Mouse (Mus musculus) mouse embryonic stem cell (cell line): ENCODE data around the gene Pate2.

Source experiments
- in situ Hi-C, 2 experiments: fragments of 300-500 bp; cut with MboI; formaldehyde crosslinking; loops; 1 replicate in 1 of 2; 3 replicates in 1 of 2; pipeline ENCODE4 v1.14.3; 2019 to 2020; ENCODE audit warnings: low sequenced_read_pairs in 2 of 2, low pct_unique_long_range_greater_than_20kb in 1 of 2, mixed read lengths in 1 of 2; ENCODE audit not compliant: unreplicated experiment in 1 of 2

Gene Pate2

DNA sequence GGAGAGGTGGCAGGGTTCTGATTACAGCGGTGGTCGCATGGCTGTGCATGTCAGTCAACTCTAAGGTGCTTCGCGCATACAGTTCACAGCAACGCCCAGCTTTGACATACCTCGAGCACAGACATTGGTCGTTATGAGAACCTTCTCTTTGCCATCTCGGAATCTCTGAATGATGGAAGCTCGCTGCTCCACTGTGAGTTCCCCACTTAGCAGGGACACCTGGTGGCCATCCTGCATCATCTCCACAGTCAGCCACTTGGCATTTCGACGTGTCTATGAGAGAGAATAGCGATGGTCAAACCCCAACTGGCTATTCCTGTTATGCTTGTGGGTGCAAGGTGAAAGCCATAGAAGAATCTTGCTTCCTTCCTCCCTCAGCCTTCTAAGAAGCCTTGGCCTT lies 24.4 kb upstream of the Pate2 start:
- in situ Hi-C loops, result no loop called here

DNA sequence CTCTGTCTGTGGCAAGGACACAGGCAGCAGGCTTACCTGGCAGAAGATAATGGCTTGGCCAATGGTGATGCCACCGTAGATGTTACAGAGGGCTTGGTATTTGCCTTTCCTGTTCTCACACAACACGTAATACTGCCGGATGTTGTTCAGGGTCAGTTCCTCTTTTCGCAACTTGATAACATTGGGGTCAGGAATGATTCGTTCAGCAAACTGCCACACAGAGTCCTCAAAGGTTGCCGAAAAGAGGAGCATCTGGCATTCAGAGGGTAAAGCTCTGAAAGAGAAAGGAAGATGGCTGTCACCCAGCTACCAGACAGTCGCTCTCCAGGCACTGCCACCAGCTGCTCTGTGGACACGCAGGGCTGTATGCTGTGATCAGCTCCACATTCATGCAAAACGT lies 23.3 kb upstream of the Pate2 start:
- in situ Hi-C loops, result no loop called here

DNA sequence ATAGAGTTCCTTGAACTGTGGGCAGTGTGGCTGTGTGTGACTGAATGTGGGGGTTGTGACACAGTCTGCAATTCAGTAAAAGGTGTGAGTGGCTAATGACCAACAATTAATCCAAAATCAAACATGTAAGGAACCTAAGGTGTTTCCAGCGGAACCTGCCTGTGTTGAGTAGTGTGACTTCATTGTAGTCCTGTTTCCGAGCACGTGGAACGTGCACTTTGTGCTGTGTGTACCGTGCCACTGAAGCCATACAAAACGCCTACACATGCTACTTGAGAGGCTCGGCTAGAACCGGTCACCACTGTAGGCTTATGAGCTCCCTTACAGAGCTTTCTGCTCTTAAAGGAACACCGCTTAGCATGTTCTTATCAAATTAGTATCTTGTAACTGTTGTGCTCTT lies 21.6 kb upstream of the Pate2 start:
- in situ Hi-C loops, result no loop called here

DNA sequence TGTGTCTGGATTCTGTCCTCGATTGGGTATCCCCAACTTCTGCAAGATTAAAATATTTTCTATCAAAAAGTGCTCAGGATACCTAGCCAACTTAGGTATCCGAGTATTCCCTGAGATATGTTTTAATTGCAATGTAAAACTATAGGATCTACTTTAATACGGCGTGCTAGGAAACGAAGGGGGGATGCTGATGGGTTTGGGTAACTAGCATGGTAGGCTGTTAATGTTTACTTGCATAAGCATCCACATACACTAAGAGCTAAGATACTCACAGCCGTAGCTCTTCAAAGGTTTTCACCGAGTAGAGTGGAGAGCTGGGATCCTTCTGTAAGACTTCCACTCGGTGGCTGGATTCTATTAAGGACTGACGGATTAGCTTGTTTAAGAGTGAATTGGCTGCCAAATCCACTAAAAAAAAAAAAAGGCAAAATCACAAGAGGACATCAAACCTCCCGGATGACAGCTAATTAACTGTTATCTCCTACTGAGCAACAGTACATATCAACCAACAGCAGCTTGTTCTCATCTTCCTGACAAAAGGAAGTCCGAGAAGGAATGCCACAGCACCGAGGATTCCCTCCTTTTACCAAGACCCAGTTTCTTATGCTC lies 13.5 kb upstream of the Pate2 start:
- in situ Hi-C loops, result loop anchor here in 1 of 2 experiments (25.0 kb wide), 1 partner anchor 1156 kb away; no protein-coding TSS in a partner anchor

DNA sequence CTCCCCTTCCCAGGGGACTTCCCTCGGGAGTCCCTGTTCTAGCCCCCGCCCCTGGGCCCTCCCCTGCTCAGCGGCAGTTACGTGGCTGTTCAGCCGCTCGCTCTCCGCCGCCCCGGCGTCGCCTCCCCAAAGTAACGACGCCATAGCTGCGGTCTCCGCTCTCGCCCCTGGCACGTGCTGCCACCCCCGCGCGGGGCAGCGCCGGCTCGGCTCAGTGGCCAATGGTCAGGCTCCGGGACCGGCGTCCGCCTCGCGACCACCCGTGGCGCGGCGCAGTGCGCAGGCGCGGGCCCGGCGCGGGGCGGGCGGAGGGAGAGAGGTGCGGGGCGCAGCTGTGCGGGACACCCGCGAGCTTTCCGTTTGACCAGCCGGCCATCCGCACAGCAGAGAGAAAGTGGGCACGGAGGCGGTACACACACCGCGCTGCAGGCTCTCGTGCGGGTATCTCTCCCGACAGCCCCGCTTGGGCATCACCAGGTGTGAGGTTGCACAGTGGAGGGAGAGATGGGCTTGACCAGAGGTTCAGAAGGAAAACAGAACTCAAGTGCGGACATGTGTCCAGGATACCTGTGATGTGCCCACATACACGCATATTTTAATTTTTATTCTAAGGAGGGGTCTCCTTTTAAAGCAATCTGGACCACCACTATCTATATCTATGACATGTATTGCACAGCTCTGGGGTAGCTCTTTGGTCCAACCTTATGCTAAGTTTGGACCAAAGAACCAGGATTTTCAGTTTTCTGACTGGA lies 11.7 kb upstream of the Pate2 start, which contains the start of the genes Ddx25 and Pus3:
Gene Ddx25, minus strand, starts transcription at position 272 of the 752 bp plus-strand sequence.
Gene Pus3, plus strand, starts transcription at position 339 of the 752 bp plus-strand sequence.
- in situ Hi-C loops, result loop anchor here in 1 of 2 experiments (25.0 kb wide), 1 partner anchor 1154 kb away; no protein-coding TSS in a partner anchor

DNA sequence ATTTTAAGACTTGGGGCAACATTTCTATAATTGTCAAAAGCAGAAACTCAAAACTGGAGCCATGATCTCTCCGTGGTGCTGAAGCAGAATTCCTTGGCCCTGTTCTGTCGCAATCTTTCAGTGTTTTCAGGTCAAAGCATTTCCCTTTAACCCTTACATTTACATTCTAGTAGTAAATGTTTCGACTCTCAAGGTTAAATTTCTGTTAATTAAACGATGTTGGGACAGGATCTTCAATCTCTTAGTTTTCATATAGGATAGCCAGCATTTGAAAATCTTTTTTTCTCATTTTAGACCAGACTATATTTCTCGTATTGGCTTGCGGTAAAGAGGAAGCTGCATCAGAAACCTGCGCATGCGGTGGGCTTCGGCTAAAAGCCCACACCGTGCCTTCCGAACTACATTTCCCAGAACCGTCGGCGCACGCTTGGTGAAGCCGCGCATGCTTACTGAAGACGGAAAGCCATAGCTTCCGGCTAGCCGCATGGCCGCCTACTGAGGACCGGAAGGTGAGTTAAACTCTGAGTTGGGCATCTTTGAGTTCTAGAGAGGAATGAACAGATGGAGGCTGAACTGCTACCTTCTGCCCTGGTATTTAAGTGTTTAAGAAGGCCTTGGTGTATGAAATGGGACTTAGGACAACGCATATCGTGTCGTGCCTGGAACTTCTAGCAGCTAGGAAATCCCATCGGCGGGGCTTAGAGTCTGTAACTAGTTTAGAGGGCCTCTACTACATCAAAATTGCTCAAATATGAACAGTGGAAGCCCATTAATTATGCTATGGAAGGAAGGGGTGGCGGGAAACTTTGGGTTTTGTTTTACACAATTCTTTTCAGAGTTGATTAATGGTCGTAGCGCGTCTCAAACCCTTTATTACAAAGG lies 10.8 kb upstream of the Pate2 start:
- in situ Hi-C loops, result loop anchor here in 1 of 2 experiments (25.0 kb wide), 1 partner anchor 1153 kb away; no protein-coding TSS in a partner anchor

DNA sequence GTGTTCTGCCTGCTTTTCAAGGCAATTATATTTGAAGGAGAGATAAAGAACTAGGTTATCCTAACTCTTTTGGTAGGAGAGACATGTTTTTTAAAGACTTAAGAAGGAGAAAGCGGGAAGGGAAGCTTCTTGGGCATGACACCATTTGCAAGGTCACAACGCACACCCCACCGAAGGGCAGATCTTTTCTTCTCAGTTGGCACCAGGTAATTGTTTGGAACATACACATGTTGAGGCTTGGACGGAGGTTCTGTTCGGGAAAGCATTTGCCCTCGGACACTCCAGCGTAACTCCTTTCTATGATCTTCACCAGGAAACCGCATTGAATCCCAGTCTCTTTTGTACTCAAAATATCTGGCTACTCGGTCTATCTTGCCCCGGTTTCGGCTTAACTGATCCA lies 9.0 kb upstream of the Pate2 start:
- in situ Hi-C loops, result loop anchor here in 1 of 2 experiments (25.0 kb wide), 1 partner anchor 1151 kb away; no protein-coding TSS in a partner anchor

DNA sequence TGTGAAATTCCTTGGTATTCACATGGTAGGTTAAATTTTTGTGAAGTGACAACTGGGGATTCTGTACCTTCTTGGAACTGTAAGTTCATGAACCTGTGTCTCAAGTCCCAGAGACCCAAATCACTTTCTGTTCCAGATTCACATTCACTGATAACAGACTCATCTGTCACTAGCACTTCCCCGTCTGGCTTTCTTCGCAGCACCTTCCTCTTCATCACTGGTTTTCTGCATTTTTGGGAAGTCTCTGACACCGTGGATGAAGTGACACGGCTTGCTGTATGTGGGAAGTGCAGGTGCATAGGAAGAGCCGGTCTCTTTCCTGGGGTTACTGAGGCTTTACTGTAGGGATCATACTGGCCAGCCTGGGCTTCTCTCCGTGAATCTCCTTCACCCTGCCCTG lies 8.5 kb upstream of the Pate2 start:
- in situ Hi-C loops, result loop anchor here in 1 of 2 experiments (25.0 kb wide), 1 partner anchor 1151 kb away; no protein-coding TSS in a partner anchor

DNA sequence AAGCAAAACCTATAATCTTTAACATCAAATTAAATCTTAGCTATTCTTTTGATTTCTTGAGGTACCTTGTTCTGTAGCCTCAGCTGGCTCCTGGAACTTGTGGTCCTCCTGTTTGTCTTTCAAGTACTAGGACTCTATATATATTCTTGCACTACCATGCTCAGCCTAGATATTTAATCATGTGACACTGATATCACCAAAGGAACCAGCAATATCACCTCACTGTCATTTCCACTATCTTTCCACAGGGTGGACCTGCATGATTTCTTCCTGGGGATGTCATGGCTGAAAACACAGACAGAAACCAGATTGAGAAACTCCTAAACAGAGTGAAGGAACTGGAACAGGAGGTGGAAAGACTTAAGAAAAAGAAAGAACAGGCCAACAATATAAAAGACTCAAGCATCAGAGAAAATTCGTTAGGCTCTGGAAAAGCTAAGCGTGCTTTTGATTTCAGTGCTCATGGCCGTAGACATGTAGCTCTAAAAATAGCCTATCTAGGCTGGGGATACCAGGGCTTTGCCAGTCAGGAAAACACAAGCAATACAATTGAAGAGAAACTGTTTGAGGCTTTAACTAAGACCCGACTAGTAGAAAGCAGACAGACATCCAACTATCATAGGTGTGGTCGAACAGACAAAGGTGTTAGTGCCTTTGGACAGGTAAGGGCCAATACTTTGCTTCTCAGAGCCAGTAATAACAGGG lies 5.4 kb upstream of the Pate2 start:
- in situ Hi-C loops, result loop anchor here in 1 of 2 experiments (25.0 kb wide), 1 partner anchor 1148 kb away; no protein-coding TSS in a partner anchor

DNA sequence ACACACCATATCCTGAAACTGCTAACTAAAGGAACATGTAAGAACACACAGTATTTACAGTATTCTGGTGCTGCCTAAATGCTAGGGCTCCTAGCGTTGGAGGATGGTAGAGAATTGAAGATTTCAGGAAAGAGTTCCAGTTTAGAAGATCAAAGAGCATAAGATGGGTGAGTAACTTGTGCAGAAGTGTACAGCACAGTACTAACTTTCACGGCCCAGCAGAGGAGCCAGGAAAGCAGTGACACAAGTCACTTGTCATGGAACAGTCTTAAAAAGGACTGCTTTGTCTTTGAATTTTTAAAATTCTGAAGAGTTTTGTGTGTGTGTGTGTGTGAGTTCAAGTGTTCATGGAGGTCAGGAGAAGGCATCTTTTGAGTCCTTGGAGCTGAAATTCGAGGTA lies 2.1 kb upstream of the Pate2 start:
- in situ Hi-C loops, result loop anchor here in 1 of 2 experiments (25.0 kb wide), 1 partner anchor 1144 kb away; no protein-coding TSS in a partner anchor

DNA sequence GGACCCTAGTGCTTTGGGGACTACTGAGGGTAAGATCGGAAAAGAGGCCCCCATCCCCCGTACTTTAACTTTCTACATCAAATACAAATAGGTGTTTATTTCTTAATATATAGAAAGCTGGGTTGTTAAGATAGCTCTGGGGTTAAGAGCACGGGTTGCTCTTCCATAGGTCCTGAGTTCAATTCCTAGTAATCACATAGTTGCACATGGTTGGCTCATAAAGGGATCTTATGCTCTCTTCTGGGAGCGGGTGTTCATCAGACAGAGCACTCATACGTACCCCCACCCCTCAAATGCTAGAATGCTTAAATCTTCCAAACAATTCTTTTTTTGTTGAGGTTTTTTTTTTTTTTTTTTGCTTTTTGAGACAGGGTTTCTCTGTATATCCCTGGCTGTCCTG lies 579 bp downstream of the Pate2 start:
- in situ Hi-C loops, result loop anchor here in 1 of 2 experiments (25.0 kb wide), 1 partner anchor 1142 kb away; no protein-coding TSS in a partner anchor

DNA sequence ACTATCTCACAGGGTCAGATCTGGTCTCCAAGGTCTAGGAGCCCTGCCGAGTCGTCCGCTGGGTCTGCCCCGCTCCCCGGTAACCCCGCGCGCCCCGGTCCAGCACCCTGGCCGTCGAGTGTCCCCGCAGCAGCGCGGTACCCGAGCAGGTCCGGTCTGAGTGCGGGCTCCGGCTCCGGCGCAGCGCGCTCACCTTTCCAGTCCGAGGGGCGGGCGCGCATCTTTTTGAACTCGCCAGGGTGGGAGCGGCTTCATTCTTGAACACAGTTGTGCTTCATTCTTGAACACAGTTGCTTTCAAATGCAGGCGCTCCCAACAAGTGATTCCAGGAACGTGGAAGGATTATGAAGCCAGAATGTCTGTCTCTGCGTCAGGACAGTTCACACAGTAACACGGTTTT lies 4.3 kb downstream of the Pate2 start:
- in situ Hi-C loops, result loop anchor here in 1 of 2 experiments (25.0 kb wide), 1 partner anchor 1138 kb away; no protein-coding TSS in a partner anchor

DNA sequence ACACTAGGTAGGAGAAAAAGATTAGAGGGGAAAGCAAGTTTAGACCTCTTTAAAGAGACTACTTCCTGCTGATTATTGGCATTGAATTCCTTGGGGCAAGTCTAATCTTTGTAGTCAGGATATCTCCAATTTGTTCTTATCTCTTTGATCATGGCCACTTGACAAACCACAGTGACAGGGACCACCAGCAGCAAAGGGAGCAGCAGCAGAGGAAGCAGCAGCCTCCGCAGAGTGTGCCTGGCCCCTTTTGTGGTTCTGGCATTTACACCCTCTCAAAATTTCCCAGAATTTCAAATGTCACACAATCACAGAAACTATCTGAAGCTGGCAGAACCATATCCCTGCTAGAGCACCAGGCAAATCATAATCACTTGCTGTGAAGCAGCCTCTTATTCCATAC lies 17.6 kb downstream of the Pate2 start:
- in situ Hi-C loops, result no loop called here

DNA sequence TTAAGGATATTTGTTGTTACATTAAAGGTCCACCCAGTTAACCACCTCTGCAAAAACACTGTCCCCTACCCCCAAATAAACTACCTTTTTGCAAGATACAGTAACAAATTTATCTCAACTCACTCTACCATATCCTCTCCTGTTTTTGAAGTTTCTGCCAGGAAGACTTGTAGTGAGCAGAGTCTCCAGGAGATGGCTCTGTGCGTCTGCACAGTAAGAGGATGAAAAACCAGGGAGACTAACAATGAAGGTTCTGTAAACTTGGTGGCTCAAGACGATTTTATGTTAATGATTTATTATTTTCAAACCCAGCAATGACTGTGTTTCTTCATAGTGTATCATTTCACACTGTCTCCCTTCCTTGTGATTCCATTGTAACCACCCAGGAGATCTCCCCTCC lies 22.8 kb downstream of the Pate2 start:
- in situ Hi-C loops, result no loop called here

DNA sequence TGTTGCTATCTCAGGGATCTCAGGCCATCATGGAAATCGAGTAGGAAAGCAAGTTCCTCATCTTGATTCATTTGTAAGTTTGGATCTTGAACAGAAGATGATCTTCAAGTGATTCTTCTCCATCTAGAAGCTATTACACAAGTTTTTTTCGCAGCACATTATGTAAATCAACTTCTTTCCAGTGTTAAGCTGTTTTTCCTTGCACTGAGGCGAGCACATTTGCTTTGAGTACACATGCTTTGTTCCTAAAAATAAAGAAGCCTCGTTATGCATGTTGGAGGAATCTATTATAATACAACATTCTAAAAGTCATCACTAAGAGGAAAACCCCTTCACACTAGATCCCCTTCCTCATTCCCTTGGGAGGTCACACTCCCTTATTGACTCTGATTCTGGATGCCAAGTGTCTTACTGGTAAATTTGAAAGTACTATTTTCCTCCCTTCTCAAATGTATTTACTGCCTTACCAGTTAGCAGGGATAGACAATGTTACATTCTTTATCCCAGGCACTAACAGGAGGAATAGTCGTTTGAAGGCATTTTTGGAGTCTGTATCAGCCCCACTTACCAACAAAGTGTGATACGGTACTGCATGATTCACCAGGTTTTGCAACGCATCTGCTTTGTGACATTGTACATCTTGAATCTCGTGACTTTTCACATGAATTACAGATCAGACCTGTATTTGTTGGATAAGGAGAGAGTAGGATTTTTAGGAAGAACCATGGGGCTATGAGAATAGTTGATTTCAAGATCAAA lies 37.7 kb downstream of the Pate2 start:
- in situ Hi-C loops, result no loop called here

DNA sequence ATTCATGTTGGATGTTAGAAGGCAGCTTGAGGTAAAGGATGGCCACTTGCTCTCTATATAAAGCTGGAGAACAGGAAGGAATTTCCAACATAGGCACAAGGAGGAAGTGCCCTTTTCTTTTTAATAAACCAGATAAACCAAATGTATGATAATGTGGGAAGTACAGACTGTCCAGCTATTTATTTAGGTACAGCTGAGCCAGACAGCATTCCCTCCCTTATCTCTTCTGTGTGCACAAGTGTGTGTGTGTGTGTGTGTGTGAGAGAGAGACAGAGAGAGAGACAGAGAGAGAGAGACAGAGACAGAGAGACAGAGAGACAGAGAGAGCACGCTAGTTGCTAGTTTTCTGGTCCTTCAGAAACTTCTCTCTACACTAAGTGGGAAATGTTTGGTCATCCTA lies 41.8 kb downstream of the Pate2 start, which contains the start of gene Pate4:
Gene Pate4, minus strand, starts transcription at position 101 of the 400 bp plus-strand sequence.
- in situ Hi-C loops, result no loop called here

DNA sequence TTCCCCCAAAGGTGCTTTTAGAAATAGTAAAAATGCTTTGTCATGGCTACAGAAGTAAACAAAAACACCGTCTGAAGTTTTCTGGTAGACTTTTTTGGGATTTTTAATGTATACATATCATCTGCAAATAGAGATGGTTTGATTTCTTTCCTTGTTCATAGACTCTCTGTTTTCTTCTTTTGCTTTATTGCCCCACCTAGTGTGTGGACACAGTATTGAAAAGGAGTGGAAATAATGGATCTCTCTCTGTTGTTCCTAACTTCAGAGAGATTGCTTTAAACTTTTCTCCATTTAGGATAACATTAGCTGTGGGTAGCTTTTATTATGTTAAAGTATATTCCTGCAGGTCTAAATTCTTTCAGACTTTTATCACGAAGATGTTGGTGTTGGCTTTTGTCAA lies 43.9 kb downstream of the Pate2 start:
- in situ Hi-C loops, result no loop called here
